Mouse (Mus musculus) embryonic facial prominence, embryonic 11.5 days (tissue): ENCODE data around the gene Pdzd3. TPM values are rescaled to one million over a fixed set of nuclear protein-coding genes. Genes with fewer than 3 reads are reported as not detected.

Experiments used
- ATAC-seq: fragments of 200-750 bp; cut with Nextera tagmentation; replicated peaks from 2 replicates; pipeline ENCODE4 v1.8.0; 2017; ENCODE audit warnings: low read depth; ENCODE audit not compliant: insufficient number of reproducible peaks, low FRiP score, low TSS enrichment
- DNase-seq: peaks from one replicate; pipeline ENCODE4 v3.0.0-alpha.2; 2015; ENCODE audit warnings: low spot score
- H3K27ac ChIP-seq: fragments of 300-500 bp; sonication (generic); replicated peaks from 2 replicates; pipeline ENCODE4 v1.5.1; 2014; ENCODE audit warnings: mild to moderate bottlenecking, low read depth, low read length, control low read depth
- H3K27me3 ChIP-seq: fragments of 300-500 bp; sonication (generic); 2 replicates; pipeline ENCODE4 v1.6.1; 2014; ENCODE audit warnings: mild to moderate bottlenecking, low read length, moderate library complexity, mixed read lengths; ENCODE audit not compliant: control insufficient read depth, insufficient read depth
- H3K36me3 ChIP-seq: fragments of 300-500 bp; sonication (generic); replicated peaks from 2 replicates; pipeline ENCODE4 v1.6.1; 2014; ENCODE audit warnings: low read depth, mild to moderate bottlenecking, low read length, moderate library complexity, mixed read lengths; ENCODE audit not compliant: control insufficient read depth, insufficient read depth
- H3K4me1 ChIP-seq: fragments of 300-500 bp; sonication (generic); 2 replicates; pipeline ENCODE4 v1.6.1; 2014; ENCODE audit warnings: low read length, mixed read lengths; ENCODE audit not compliant: control insufficient read depth, insufficient read depth
- H3K4me2 ChIP-seq: fragments of 300-500 bp; sonication (generic); 2 replicates; pipeline ENCODE4 v1.6.1; 2014; ENCODE audit warnings: low read depth, mild to moderate bottlenecking, control low read depth, low read length, moderate library complexity
- H3K4me3 ChIP-seq: fragments of 300-500 bp; sonication (generic); 2 replicates; pipeline ENCODE4 v1.5.1; 2014; ENCODE audit warnings: low read depth, low read length, control low read depth
- H3K9ac ChIP-seq: fragments of 300-500 bp; sonication (generic); replicated peaks from 2 replicates; pipeline ENCODE4 v1.6.1; 2014; ENCODE audit warnings: mild to moderate bottlenecking, control low read depth, low read length
- H3K9me3 ChIP-seq: fragments of 300-500 bp; sonication (generic); replicated peaks from 2 replicates; pipeline ENCODE4 v1.6.1; 2016; ENCODE audit warnings: mild to moderate bottlenecking, low read length, inconsistent platforms, mixed read lengths; ENCODE audit not compliant: control insufficient read depth
- WGBS: fragments of 180-500 bp; shearing (Covaris S2); extraction: QIAGEN DNeasy Blood & Tissue Kit; methylation state at CpG from one replicate; pipeline ENCODE4 v1.1.7; 2014; 5-methylcytosine and 5-hydroxymethylcytosine counted together
- polyA plus RNA-seq: library from polyadenylated mRNA; unstranded; fragments of >200 nt; fragmentation: Nextera tagmentation; extraction: Ambion mirVana; gene quantifications from 2 replicates; pipeline ENCODE4 v1.2.1, GENCODE M21; 2014

Pdzd3 gene
- polyA plus RNA-seq, 1 experiment from 2014 or later: not detected

DNA sequence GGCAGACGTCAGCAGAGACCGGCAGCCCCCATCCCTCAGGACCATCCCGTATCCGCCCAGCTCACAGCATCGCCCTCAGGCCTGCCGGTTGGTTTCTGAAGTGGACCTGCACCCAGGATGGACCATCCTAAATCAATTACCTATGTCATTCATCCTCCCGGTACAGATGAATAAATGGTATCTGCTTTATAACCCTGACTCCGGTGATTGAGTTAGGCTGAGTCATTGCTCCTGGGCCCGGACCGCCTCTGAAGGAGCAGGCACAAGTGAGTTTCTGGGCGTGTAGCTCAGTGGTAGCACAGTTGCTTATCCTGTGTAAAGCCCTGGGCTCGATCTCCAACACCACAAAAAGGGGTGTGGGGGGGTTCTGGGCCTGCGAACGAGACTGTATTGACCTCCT is 10.1 kb upstream of the Pdzd3 start:
- Histone ChIP-seq H3K9ac (no peak overlapping the region), H3K36me3 (no peaks in the 10 kb centered on the region), H3K4me3 (no peak overlapping the region), H3K27ac (no peak overlapping the region), H3K9me3 (no peaks in the 10 kb centered on the region), H3K4me1 (no peaks in the 10 kb centered on the region), H3K4me2 (no peak overlapping the region), H3K27me3 (no peaks in the 10 kb centered on the region)
- WGBS: 84% methylated on average over 14 of the region's 14 CpGs
- DNase-seq (no peak), ATAC-seq (no peak)

- ATAC-seq (no peak), DNase-seq (no peak)
- Histone ChIP-seq H3K36me3 (no peaks in the 10 kb centered on the region), H3K4me3 (no peak overlapping the region), H3K27me3 (no peaks in the 10 kb centered on the region), H3K9ac (no peak overlapping the region), H3K27ac (no peak overlapping the region), H3K4me1 (peaks cover 2% of the 10 kb centered on the region; the same call in 1 of the 2 replicates), H3K4me2 (no peak overlapping the region), H3K9me3 (no peaks in the 10 kb centered on the region)
- 78% methylated on average over 10 of the region's 10 CpGs for WGBS
Observed at GRCm38 (mm10) chr9:44259014-44259413, 7.7 kb upstream of the Pdzd3 start.

DNA sequence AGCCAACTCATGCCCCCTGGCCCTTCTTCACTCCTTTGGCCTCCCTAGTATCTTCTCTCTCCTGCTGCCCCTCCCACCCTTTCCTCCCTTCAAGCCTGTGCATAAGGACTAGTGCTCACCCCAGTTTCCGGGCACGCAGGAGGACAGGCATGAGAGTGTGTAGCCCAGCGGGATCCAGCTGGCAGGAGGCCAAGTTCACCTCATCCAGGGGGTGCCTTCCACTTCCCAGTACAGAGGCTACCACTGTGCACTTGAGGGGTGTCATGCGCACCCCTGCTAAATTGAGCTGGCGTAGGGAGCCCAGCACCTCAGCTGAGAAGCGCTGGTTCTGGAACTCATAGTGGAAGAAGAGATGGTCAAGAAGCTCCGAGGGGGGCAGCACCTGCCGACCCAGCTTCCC is 4.9 kb upstream of the Pdzd3 start:
- no peak for ATAC-seq
- Histone ChIP-seq H3K4me3 (no peak overlapping the region), H3K4me1 (peaks cover 2% of the 10 kb centered on the region; the same call in 1 of the 2 replicates), H3K4me2 (no peak overlapping the region), H3K27ac (no peak overlapping the region), H3K9me3 (no peaks in the 10 kb centered on the region), H3K36me3 (no peaks in the 10 kb centered on the region), H3K27me3 (no peaks in the 10 kb centered on the region), H3K9ac (no peak overlapping the region)
- WGBS: 85% methylated on average over 8 of the region's 8 CpGs
- DNase-seq: no peak

DNA sequence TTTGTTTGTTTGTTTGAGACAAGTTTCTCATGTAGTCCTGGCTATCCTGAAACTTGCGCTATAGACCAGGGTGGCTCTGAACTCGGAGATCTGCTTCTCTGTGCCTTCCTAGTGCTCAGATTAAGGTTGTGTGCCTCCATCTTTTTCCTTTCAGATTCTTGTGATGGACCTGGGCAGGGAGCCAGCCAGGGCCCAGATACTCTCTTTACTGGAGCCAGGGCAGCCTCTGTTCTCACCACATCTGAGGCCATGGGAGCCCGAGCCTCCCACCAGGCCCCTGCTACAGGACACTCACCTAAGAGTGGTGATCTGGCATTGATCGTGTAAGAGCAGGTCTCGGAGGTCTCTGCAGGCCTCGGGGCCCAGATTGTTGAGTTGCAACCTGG is 3.9 kb upstream of the Pdzd3 start:
- Histone ChIP-seq H3K9ac (no peak overlapping the region), H3K9me3 (no peaks in the 10 kb centered on the region), H3K4me3 (no peak overlapping the region), H3K27me3 (no peaks in the 10 kb centered on the region), H3K4me2 (no peak overlapping the region), H3K4me1 (peaks cover 2% of the 10 kb centered on the region; the same call in 1 of the 2 replicates), H3K27ac (no peak overlapping the region), H3K36me3 (no peaks in the 10 kb centered on the region)
- ATAC-seq: no peak
- DNase-seq: no peak
- WGBS: 60% methylated on average over 6 of the region's 6 CpGs

GRCm38 (mm10) chr9:44254508-44255135 is 3.4 kb upstream of the Pdzd3 start:
- Histone ChIP-seq H3K36me3 (no peaks in the 10 kb centered on the region), H3K4me2 (no peak overlapping the region), H3K4me3 (no peak overlapping the region), H3K9me3 (no peaks in the 10 kb centered on the region), H3K9ac (no peak overlapping the region), H3K4me1 (peaks cover 2% of the 10 kb centered on the region; the same call in 1 of the 2 replicates), H3K27me3 (no peaks in the 10 kb centered on the region), H3K27ac (no peak overlapping the region)
- peak; percentile 41 for DNase-seq
- 5% methylated on average over 5 of the region's 5 CpGs for WGBS
- no peak for ATAC-seq

DNA sequence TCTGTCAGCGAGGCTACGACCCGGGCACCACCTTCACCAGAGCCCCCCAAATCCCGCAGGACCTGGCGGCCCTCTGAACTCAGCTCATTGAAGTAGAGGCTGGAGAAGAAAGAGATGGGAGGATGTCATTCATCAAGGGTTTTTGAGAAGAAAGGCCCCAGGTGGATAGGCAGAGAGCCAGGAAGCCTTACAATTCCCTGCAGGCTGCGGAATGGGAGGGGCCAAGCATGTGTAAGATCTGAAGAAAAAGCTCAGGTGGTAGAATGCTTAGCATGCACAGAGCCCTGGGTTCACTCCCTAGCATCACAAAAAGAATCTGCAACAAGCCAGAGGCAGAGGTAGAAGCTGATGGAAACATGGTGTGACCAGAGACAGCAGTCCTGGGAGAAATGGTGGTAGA is 2.2 kb upstream of the Pdzd3 start:
- Histone ChIP-seq H3K4me2 (no peak overlapping the region), H3K27ac (no peak overlapping the region), H3K4me1 (peaks cover 2% of the 10 kb centered on the region; the same call in 1 of the 2 replicates), H3K9me3 (no peaks in the 10 kb centered on the region), H3K9ac (no peak overlapping the region), H3K36me3 (no peaks in the 10 kb centered on the region), H3K4me3 (no peak overlapping the region), H3K27me3 (no peaks in the 10 kb centered on the region)
- ATAC-seq (no peak), DNase-seq (no peak)
- 81% methylated on average over 6 of the region's 6 CpGs for WGBS

DNA sequence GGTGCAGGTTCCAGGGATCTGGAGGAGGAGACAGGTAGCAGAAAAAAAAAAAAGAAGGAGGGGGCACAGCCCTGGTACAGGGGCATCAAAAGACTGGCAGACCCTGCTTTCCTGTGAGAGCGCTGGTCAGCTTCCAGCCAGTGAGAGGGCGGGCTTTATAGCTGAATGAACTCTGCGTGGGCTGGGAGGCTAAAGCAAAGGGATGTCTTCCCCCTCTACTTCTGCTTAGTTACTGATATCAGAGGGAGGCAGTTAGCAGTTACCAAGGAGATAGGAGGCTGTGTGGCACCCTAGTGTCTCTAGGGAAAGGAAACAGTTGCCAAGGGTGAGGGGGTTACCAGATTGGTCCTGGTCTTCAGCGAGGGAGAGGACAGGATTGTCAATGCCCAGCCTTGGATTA is 826 bp downstream of the Pdzd3 start:
- no peak for ATAC-seq
- H3K9ac ChIP-seq: no peak overlapping the region

DNA sequence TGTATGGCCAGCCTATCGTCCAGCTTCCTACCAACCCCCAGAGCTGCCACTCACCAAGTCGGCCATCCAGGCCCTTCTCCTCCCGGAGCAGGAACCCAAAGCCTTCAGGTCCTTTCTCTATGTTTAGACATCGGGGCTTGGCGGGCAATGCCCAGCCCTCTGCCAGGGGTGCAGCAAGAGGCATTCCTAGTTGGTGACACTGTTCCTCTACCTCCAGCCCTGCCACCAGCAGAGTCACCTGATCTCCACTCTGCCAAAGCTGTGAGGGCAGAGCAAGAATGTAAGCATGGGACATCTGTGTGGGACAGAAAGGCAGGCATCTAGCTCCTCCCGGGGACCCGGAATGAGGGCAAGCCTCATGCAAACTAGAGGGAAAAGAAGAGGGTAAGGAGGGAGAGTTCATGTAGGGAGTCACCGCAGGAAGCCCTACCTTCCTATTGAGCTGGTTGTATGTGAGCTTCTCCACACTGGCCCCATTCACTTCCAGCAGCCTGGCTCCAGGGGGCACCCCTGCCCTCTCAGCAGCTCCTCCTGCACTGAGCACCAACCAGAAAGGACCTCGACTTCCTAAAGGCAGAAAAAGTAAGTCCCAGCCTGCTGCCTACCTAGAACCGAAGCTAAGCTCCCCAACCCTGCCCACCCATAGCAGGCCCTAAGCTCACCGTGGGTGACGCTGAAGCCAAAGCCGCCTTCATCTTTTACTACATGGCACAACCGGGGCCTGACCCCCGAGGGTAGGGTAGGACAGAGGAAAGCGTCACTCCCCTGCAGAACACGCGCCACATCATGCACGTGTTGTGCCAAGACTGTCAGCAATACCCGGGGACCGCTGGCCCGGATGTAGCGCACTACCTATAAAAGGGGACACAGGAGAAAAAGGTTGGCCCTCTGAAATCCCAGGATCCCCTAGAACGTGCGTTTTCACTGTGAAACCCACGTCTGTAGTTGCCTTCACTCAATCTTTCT is 1.8 kb downstream of the Pdzd3 start:
- Histone ChIP-seq H3K4me2 (no peak overlapping the region; the same call in 1 of the 2 replicates), H3K9ac (no peak overlapping the region), H3K27me3 (no peaks in the 10 kb centered on the region), H3K9me3 (no peaks in the 10 kb centered on the region), H3K4me3 (no peak overlapping the region), H3K27ac (no peak overlapping the region), H3K36me3 (no peaks in the 10 kb centered on the region), H3K4me1 (no peaks in the 10 kb centered on the region)
- 45% methylated on average over 26 of the region's 26 CpGs for WGBS
- peak; percentile 64 for DNase-seq
- ATAC-seq: peak; percentile 78

More for the DNA sequence above, 826 bp downstream of the Pdzd3 start:
- no peaks in the 10 kb centered on the region for H3K36me3 ChIP-seq
- no peak for DNase-seq
- H3K27me3 ChIP-seq: no peaks in the 10 kb centered on the region
- H3K27ac ChIP-seq: no peak overlapping the region
- H3K4me2 ChIP-seq: no peak overlapping the region
- H3K9me3 ChIP-seq: no peaks in the 10 kb centered on the region
- peaks cover 2% of the 10 kb centered on the region; the same call in 1 of the 2 replicates for H3K4me1 ChIP-seq
- H3K4me3 ChIP-seq: no peak overlapping the region
- 49% methylated on average over 4 of the region's 4 CpGs for WGBS
